Mouse (Mus musculus) C2C12 (cell line): ENCODE results near the gene Evx2. TPM values are rescaled to one million over a fixed set of nuclear protein-coding genes. Genes with fewer than 3 reads are reported as not detected.

ENCODE experiments used
- H3K27me3 ChIP-seq: one replicate; pipeline ENCODE4 v1.6.1; 2011; ENCODE audit not compliant: control insufficient read depth, insufficient read depth, insufficient read length
- H3K36me3 ChIP-seq: one replicate; pipeline ENCODE4 v1.6.1; 2011; ENCODE audit not compliant: control insufficient read depth, insufficient read depth
- H3K4me3 ChIP-seq: one replicate; pipeline ENCODE4 v1.5.1; 2011; ENCODE audit warnings: mild to moderate bottlenecking, control low read depth; ENCODE audit not compliant: poor library complexity, insufficient read depth, severe bottlenecking
- H3K79me2 ChIP-seq: one replicate; pipeline ENCODE4 v1.6.1; 2011; ENCODE audit not compliant: control insufficient read depth, insufficient read depth
- H3K79me3 ChIP-seq: one replicate; pipeline ENCODE4 v1.6.1; 2011; ENCODE audit warnings: low read depth, control low read depth
- H3ac ChIP-seq: one replicate; pipeline ENCODE3; 2011; ENCODE audit warnings: low read depth; ENCODE audit not compliant: control insufficient read depth, insufficient read length
- CEBPB ChIP-seq: IDR thresholded peaks from one replicate; pipeline ENCODE4 v1.6.1; 2011; ENCODE audit warnings: low read depth, mild to moderate bottlenecking, control low read depth, moderate library complexity
- CTCF ChIP-seq: IDR thresholded peaks from one replicate; pipeline ENCODE4 v1.5.1; 2011; ENCODE audit not compliant: control insufficient read depth, insufficient read depth, insufficient read length
- FOSL1 ChIP-seq: IDR thresholded peaks from one replicate; pipeline ENCODE4 v1.8.0; 2011; ENCODE audit warnings: mild to moderate bottlenecking, low read length; ENCODE audit not compliant: poor library complexity, insufficient read depth, severe bottlenecking
- MAX ChIP-seq: IDR thresholded peaks from one replicate; pipeline ENCODE4 v1.6.1; 2011; ENCODE audit warnings: mild to moderate bottlenecking, control low read depth
- MYOD1 ChIP-seq: IDR thresholded peaks from one replicate; pipeline ENCODE4 v1.6.1; 2011; ENCODE audit warnings: low read depth; ENCODE audit not compliant: control insufficient read depth, insufficient read length
- MYOG ChIP-seq: IDR thresholded peaks from one replicate; pipeline ENCODE4 v1.6.1; 2011; ENCODE audit not compliant: control insufficient read depth, insufficient read length; ENCODE audit errors: extremely low read depth
- USF1 ChIP-seq: IDR thresholded peaks from one replicate; pipeline ENCODE4 v1.6.1; 2011; ENCODE audit warnings: low read depth, mild to moderate bottlenecking, control low read depth, moderate library complexity
- polyA plus RNA-seq: library from polyadenylated mRNA; unstranded; fragments of >200 nt; fragmentation: generic; extraction: Trizol; gene quantifications from one replicate; pipeline ENCODE4 v1.2.1, GENCODE M21; 2012; ENCODE audit warnings: missing spikeins

The Evx2 gene
- polyA plus RNA-seq, 1 experiment: not detected

- Histone ChIP-seq H3K36me3 (no peaks in the 10 kb centered on the region), H3K27me3 (peaks cover 39% of the 10 kb centered on the region), H3ac (no peak overlapping the region), H3K79me2 (no peaks in the 10 kb centered on the region), H3K4me3 (no peak overlapping the region), H3K79me3 (no peaks in the 10 kb centered on the region)
- TF ChIP-seq MYOG (no peak), MAX (no peak), CEBPB (no peak), MYOD1 (no peak), USF1 (no peak), FOSL1 (no peak), CTCF (no peak)
These were observed 5.4 kb downstream of the Evx2 start for GRCm38 (mm10) chr2:74653781-74654535.

DNA sequence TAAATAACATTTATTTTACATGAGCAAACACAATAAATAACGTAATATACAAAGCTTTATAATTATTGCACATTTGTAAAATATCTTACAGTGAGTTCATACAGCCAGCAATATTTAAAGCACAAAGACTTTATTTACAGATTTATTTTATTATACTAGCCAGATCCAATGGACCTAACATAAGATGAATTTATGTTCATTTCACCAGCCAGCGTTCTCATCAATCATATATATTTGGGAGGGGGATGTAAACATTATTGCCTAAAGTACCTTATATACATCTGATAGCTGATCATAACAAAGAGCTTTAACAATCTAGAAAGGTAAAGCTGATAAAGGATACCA lies 6.4 kb downstream of the Evx2 start:
- Histone ChIP-seq H3K79me2 (no peaks in the 10 kb centered on the region), H3K27me3 (peaks cover 37% of the 10 kb centered on the region)

DNA sequence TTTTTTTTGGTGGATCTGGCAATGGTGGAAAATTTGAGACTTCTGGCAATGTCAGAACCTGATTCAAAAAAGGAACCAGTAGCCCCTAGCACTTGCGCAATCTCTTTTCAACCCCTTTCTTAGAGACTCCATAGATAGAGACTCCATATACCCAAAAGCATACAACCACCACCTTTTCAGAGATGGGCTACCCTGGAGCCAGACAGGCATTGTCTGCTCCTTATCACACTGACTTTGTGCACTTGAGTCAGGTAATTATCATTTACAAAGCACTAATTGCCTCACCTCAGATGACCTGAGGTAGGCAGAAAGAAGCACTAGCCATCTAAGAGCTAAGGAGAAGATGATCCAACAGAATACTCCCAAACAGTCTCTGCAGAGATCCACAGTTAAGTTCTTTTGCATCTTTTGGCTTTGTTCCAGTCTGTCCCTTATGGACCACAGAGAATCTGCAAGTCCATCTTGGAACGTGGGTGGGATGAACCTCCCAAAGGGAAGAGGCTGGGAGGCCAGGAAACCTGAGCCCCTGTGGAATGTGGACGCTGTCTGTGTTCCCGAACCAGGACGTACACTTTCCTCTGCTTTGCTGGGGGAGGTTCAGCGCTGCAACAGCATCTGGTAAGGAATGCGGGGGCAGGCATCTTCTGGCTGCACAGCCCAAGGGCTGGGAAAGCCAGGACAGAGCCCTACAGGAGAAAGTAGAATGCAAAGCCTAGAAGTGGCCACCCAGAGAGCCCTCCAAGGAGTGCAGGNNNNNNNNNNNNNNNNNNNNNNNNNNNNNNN lies 12.1 kb downstream of the Evx2 start:
- H3ac ChIP-seq: no peak overlapping the region
- H3K79me2 ChIP-seq: no peaks in the 10 kb centered on the region
- no peaks in the 10 kb centered on the region for H3K36me3 ChIP-seq
- H3K4me3 ChIP-seq: no peak overlapping the region
- peaks cover 32% of the 10 kb centered on the region for H3K27me3 ChIP-seq
- H3K79me3 ChIP-seq: no peaks in the 10 kb centered on the region
- TF ChIP-seq CEBPB: no peak
- no peak for TF ChIP-seq USF1
- no peak for TF ChIP-seq MYOD1
- TF ChIP-seq CTCF: no peak
- TF ChIP-seq MYOG: no peak
- TF ChIP-seq FOSL1: no peak
- no peak for TF ChIP-seq MAX

More for the DNA sequence above, 6.4 kb downstream of the Evx2 start:
- H3K79me3 ChIP-seq: no peaks in the 10 kb centered on the region
- no peak overlapping the region for H3ac ChIP-seq
- TF ChIP-seq USF1: no peak
- no peak for TF ChIP-seq MAX
- TF ChIP-seq CEBPB: no peak
- TF ChIP-seq CTCF: no peak
- no peak for TF ChIP-seq MYOG
- no peak for TF ChIP-seq FOSL1
- TF ChIP-seq MYOD1: no peak
- H3K4me3 ChIP-seq: no peak overlapping the region
- H3K36me3 ChIP-seq: no peaks in the 10 kb centered on the region

DNA sequence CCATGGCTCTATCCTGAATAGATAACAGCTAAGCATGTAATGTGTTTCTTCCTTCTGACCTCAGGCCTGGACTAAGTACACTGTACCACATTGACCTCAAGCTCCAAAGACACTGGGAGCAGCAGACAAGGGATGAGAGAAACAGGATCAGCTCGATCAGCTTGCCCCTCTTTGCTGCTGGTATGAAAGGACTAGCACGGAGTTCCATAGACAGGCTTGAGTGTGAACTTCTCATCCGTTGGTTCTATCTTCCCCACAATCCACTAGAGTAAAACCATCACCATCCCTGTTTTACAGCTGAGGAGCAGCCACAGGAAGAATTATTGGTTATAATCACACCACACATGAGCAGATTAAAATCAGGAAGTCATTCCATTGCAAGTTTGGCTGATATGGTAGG lies 13.7 kb downstream of the Evx2 start:
- H3K27me3 ChIP-seq: peaks cover 27% of the 10 kb centered on the region
- no peaks in the 10 kb centered on the region for H3K79me2 ChIP-seq
- no peak for TF ChIP-seq MAX
- no peak for TF ChIP-seq MYOD1
- no peak for TF ChIP-seq CEBPB
- TF ChIP-seq FOSL1: no peak
- no peaks in the 10 kb centered on the region for H3K36me3 ChIP-seq
- no peak overlapping the region for H3K4me3 ChIP-seq
- no peak overlapping the region for H3ac ChIP-seq
- H3K79me3 ChIP-seq: no peaks in the 10 kb centered on the region

- Histone ChIP-seq H3K79me2 (no peaks in the 10 kb centered on the region), H3K27me3 (peaks cover 7% of the 10 kb centered on the region), H3K4me3 (no peak overlapping the region), H3K79me3 (no peaks in the 10 kb centered on the region), H3K36me3 (no peaks in the 10 kb centered on the region), H3ac (no peak overlapping the region)
- TF ChIP-seq FOSL1: no peak
- TF ChIP-seq CEBPB: no peak
- TF ChIP-seq MYOG: no peak
- no peak for TF ChIP-seq MAX
- no peak for TF ChIP-seq USF1
- TF ChIP-seq CTCF: no peak
- TF ChIP-seq MYOD1: no peak
These were observed 16.9 kb downstream of the Evx2 start for GRCm38 (mm10) chr2:74642431-74642830.

GRCm38 (mm10) chr2:74635412-74635811 lies 23.9 kb downstream of the Evx2 start:
- no peaks in the 10 kb centered on the region for H3K79me2 ChIP-seq
- H3K79me3 ChIP-seq: no peaks in the 10 kb centered on the region
- H3K27me3 ChIP-seq: no peaks in the 10 kb centered on the region
- TF ChIP-seq FOSL1: no peak
- TF ChIP-seq MYOG: no peak
- no peak for TF ChIP-seq MAX
- no peak for TF ChIP-seq CTCF
- TF ChIP-seq USF1: no peak
- TF ChIP-seq CEBPB: no peak
- TF ChIP-seq MYOD1: no peak
- H3K4me3 ChIP-seq: no peak overlapping the region
- no peaks in the 10 kb centered on the region for H3K36me3 ChIP-seq
- no peak overlapping the region for H3ac ChIP-seq
